9 mouse cellular contexts compared by ENCODE assay signal in genomic region chr11:33203383-33204328, GRCm38 (mm10). TPM values are rescaled to one million over a fixed set of nuclear protein-coding genes. Genes with fewer than 3 reads are reported as not detected.
DNase-seq lines count a peak whose midpoint lies in the region; ATAC-seq and TF ChIP-seq lines count a peak whose summit lies in the region.
"Had no signal": no experiment of that assay in that cellular context is flagged by ENCODE, and none has a peak within 500 bp of the region (broad histone marks: within the 10 kb centered on the region; RNA-seq: fewer than 3 reads in every experiment).

Gene Tlx3 (minus strand): TSS chr11:33203589.

- TF ChIP-seq CTCF in lung, embryonic 14.5 days (IDR thresholded peaks at IDR 0.05; ENCODE audit: low read depth), result no peak

- no peak within 1 kb of the TSS for H3K27ac ChIP-seq in lung, embryonic 14.5 days (ENCODE audit: low read depth)
- H3K27ac ChIP-seq in forebrain, embryonic 11.5 days (ENCODE audit: low read depth, low read length), result no peak within 1 kb of the TSS
- H3K27ac ChIP-seq in intestine, embryonic 14.5 days (ENCODE audit: low read depth), result no peak within 1 kb of the TSS
- H3K27ac ChIP-seq in midbrain, embryonic 14.5 days (replicated peaks; ENCODE audit: low read depth, low read length), result no peak within 1 kb of the TSS

- H3K9ac ChIP-seq in lung, embryonic 14.5 days, result no peak within 1 kb of the TSS
- H3K9ac ChIP-seq in forebrain, embryonic 11.5 days (ENCODE audit: low read length), result no peak within 1 kb of the TSS; the same call in 1 of the 2 replicates
- no peak within 1 kb of the TSS for H3K9ac ChIP-seq in intestine, embryonic 14.5 days (ENCODE audit: low read length)
- H3K9ac ChIP-seq in midbrain, embryonic 14.5 days (replicated peaks; ENCODE audit: low read length), result no peak within 1 kb of the TSS

- no peaks in the 10 kb centered on the region for H3K9me3 ChIP-seq in lung, embryonic 14.5 days (ENCODE audit: low read depth, low read length)
- no peaks in the 10 kb centered on the region for H3K9me3 ChIP-seq in forebrain, embryonic 11.5 days (ENCODE audit: control insufficient read depth, low read length)
- H3K9me3 ChIP-seq in intestine, embryonic 14.5 days (ENCODE audit: control insufficient read depth, low read length), result no peaks in the 10 kb centered on the region
- H3K9me3 ChIP-seq in midbrain, embryonic 14.5 days (ENCODE audit: control insufficient read depth, low read length), result no peaks in the 10 kb centered on the region

- no peaks in the 10 kb centered on the region for H3K36me3 ChIP-seq in lung, embryonic 14.5 days (ENCODE audit: insufficient read depth)
- no peaks in the 10 kb centered on the region for H3K36me3 ChIP-seq in forebrain, embryonic 11.5 days (ENCODE audit: control insufficient read depth, insufficient read depth, low read length)
- no peaks in the 10 kb centered on the region for H3K36me3 ChIP-seq in intestine, embryonic 14.5 days (ENCODE audit: control insufficient read depth, insufficient read depth, low read length)
- no peaks in the 10 kb centered on the region for H3K36me3 ChIP-seq in midbrain, embryonic 14.5 days (ENCODE audit: control insufficient read depth, insufficient read depth, low read length)

- H3K27me3 ChIP-seq in lung, embryonic 14.5 days (ENCODE audit: insufficient read depth, low read length), result peaks cover 92% of the 10 kb centered on the region
- peaks cover 84% of the 10 kb centered on the region for H3K27me3 ChIP-seq in forebrain, embryonic 11.5 days (ENCODE audit: control insufficient read depth, insufficient read depth, low read length)
- peaks cover 95% of the 10 kb centered on the region for H3K27me3 ChIP-seq in intestine, embryonic 14.5 days (replicated peaks; ENCODE audit: control insufficient read depth, insufficient read depth, low read length)
- H3K27me3 ChIP-seq in midbrain, embryonic 14.5 days (ENCODE audit: control insufficient read depth, insufficient read depth, low read length), result peaks cover 74% of the 10 kb centered on the region

- DNase-seq in lung, embryonic 14.5 days, result peak; percentile 79
- DNase-seq in lung, postnatal 25 days (ENCODE audit: low spot score), result no peak
- DNase-seq in cerebellum, adult 11 months, result peak; percentile 86
- peak; percentile 81 for DNase-seq in forebrain, embryonic 11.5 days (ENCODE audit: low spot score)
- DNase-seq in intestine, embryonic 14.5 days (ENCODE audit: low spot score), result peak; percentile 85
- DNase-seq in midbrain, embryonic 14.5 days, result peak; percentile 80
- DNase-seq in thymus, postnatal 14 days, result no peak

- under 1% methylated on average over 81 of the region's 81 CpGs for WGBS in lung, embryonic 14.5 days
- under 1% methylated on average over 81 of the region's 81 CpGs for WGBS in forebrain, embryonic 11.5 days
- WGBS in intestine, embryonic 14.5 days, result 1% methylated on average over 75 of the region's 81 CpGs
- WGBS in midbrain, embryonic 14.5 days, result under 1% methylated on average over 81 of the region's 81 CpGs

- H3K4me2 ChIP-seq in lung, embryonic 14.5 days, result peak within 1 kb of the TSS; percentile 55
- H3K4me2 ChIP-seq in forebrain, embryonic 11.5 days (ENCODE audit: low read depth, low read length, severe bottlenecking), result peak within 1 kb of the TSS; percentile 57
- peak within 1 kb of the TSS; percentile 39 for H3K4me2 ChIP-seq in intestine, embryonic 14.5 days (ENCODE audit: low read length)
- H3K4me2 ChIP-seq in midbrain, embryonic 14.5 days (ENCODE audit: low read length), result peak within 1 kb of the TSS; percentile 46

- H3K4me3 ChIP-seq in lung, embryonic 14.5 days (ENCODE audit: low read depth, low read length), result peak within 1 kb of the TSS; percentile 29
- peak within 1 kb of the TSS; percentile 29 for H3K4me3 ChIP-seq in forebrain, embryonic 11.5 days (ENCODE audit: low read depth, low read length)
- peak within 1 kb of the TSS; percentile 22 for H3K4me3 ChIP-seq in intestine, embryonic 14.5 days (ENCODE audit: low read depth, low read length)
- peak within 1 kb of the TSS; percentile 24 for H3K4me3 ChIP-seq in midbrain, embryonic 14.5 days (replicated peaks; ENCODE audit: low read depth, low read length)

- no peaks in the 10 kb centered on the region; the same call in 1 of the 2 replicates for H3K4me1 ChIP-seq in lung, embryonic 14.5 days (ENCODE audit: insufficient read depth)
- H3K4me1 ChIP-seq in forebrain, embryonic 11.5 days (replicated peaks; ENCODE audit: control insufficient read depth, insufficient read depth, low read length), result peaks cover 32% of the 10 kb centered on the region
- peaks cover 15% of the 10 kb centered on the region; the same call in 1 of the 2 replicates for H3K4me1 ChIP-seq in intestine, embryonic 14.5 days (replicated peaks; ENCODE audit: control insufficient read depth, insufficient read depth, low read length)
- peaks cover 20% of the 10 kb centered on the region; the same call in 1 of the 2 replicates for H3K4me1 ChIP-seq in midbrain, embryonic 14.5 days (ENCODE audit: control insufficient read depth, insufficient read depth, low read length)

- ATAC-seq in lung, embryonic 14.5 days (ENCODE audit: insufficient read depth), result peak; percentile 53
- ATAC-seq in forebrain, embryonic 11.5 days (replicated peaks; ENCODE audit: low FRiP score), result peak; percentile 78
- peak; percentile 24; the same call in 1 of the 2 replicates for ATAC-seq in intestine, embryonic 14.5 days (replicated peaks; ENCODE audit: low FRiP score, low TSS enrichment, low read depth)
- ATAC-seq in midbrain, embryonic 14.5 days (ENCODE audit: low FRiP score, low TSS enrichment), result peak; percentile 44
- ATAC-seq in megakaryocyte, adult 5-6 weeks (ENCODE audit: poor library complexity, severe bottlenecking), result no peak

RNA-seq across cellular contexts. Expression of gene Tlx3, which starts in this region (rescaled TPM):
- not detected in 2 replicates for polyA plus RNA-seq in lung, embryonic 14.5 days (2014; fragmentation: Nextera tagmentation; extraction: Ambion mirVana)
- not detected in 2 replicates for polyA plus RNA-seq in forebrain, embryonic 11.5 days (2014; fragmentation: Nextera tagmentation; extraction: Ambion mirVana)
- 0.15 and 0.19 TPM in 2 replicates for polyA plus RNA-seq in intestine, embryonic 14.5 days (2014; fragmentation: Nextera tagmentation; extraction: Ambion mirVana)
- 3.3 and 6.2 TPM in 2 replicates for polyA plus RNA-seq in midbrain, embryonic 14.5 days (2014; fragmentation: Nextera tagmentation; extraction: Ambion mirVana)
- not detected in 2 replicates for total RNA-seq in megakaryocyte, adult 5-6 weeks (2015)
- total RNA-seq in megakaryocyte, adult 5-6 weeks (2017), result not detected in 2 replicates
- polyA plus RNA-seq: small intestine, adult 2 months had no signal

Comparison
In these comparisons a context has a peak if more than half of its experiments do, and no peak if none do; other contexts are left out.
1. Peak in DNase-seq, ATAC-seq, H3K4me3 ChIP-seq and H3K4me2 ChIP-seq in lung, embryonic 14.5 days; RNA of the gene not detected or under 1 TPM.
2. Peak in DNase-seq, ATAC-seq, H3K4me3 ChIP-seq and H3K4me2 ChIP-seq in forebrain, embryonic 11.5 days; RNA of the gene not detected or under 1 TPM.
3. Peak in DNase-seq, ATAC-seq, H3K4me3 ChIP-seq and H3K4me2 ChIP-seq in intestine, embryonic 14.5 days; RNA of the gene not detected or under 1 TPM.
4. DNase-seq: peak in cerebellum, adult 11 months (single experiment) and midbrain, embryonic 14.5 days (single experiment); none in lung, postnatal 25 days (single experiment) and thymus, postnatal 14 days (single experiment).
5. Peak in every context shown above with its lines, with median percentiles within 50 percentile points of each other: H3K4me2 ChIP-seq and H3K4me3 ChIP-seq.